27 mouse cellular contexts compared by ENCODE assay signal in the genomic region with DNA sequence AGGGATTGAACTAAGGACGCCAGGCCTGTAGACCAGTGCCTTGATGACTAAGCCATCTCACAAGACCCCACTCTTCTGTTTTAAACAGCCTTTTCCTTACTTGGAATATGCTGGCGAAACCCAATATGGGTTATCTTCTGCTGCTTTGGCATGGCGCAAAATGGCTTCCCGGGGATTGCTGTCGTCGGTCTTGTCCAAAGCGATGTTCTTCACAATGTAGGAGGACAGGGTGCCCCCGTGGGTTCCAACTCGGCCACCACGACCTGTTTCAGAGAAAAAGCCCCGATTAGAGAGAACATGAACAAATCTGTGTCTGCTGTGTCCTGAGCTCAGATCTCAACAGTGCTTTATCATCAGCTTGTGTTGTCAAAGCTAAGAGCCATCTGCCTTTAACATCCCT.
"Had no signal": no experiment of that assay in that cellular context is flagged by ENCODE, and none has a peak within 500 bp of the region (broad histone marks: within the 10 kb centered on the region; RNA-seq: fewer than 3 reads in every experiment).

No protein-coding gene starts in this region.

- H3K9me3 ChIP-seq: embryonic facial prominence, embryonic 10.5 days; embryonic facial prominence, embryonic 12.5 days; embryonic facial prominence, embryonic 13.5 days; embryonic facial prominence, embryonic 15.5 days; forebrain, embryonic 10.5 days; forebrain, embryonic 12.5 days; forebrain, embryonic 13.5 days; forebrain, embryonic 15.5 days; heart, embryonic 10.5 days had no signal

- H3K4me3 ChIP-seq: embryonic facial prominence, embryonic 10.5 days; embryonic facial prominence, embryonic 12.5 days; embryonic facial prominence, embryonic 13.5 days; embryonic facial prominence, embryonic 15.5 days; erythroblast, embryonic 14.5 days; forebrain, embryonic 10.5 days; forebrain, embryonic 12.5 days; forebrain, embryonic 13.5 days; forebrain, embryonic 15.5 days; heart, adult 2 months; heart, embryonic 10.5 days had no signal

- H3K9ac ChIP-seq: embryonic facial prominence, embryonic 12.5 days; embryonic facial prominence, embryonic 13.5 days; embryonic facial prominence, embryonic 15.5 days; forebrain, embryonic 12.5 days; forebrain, embryonic 13.5 days; forebrain, embryonic 15.5 days; forebrain, postnatal 0 days had no signal

- H3K27me3 ChIP-seq: embryonic facial prominence, embryonic 12.5 days; embryonic facial prominence, embryonic 15.5 days; forebrain, embryonic 12.5 days; forebrain, embryonic 13.5 days; forebrain, embryonic 15.5 days had no signal

- H3K4me2 ChIP-seq: embryonic facial prominence, embryonic 12.5 days; embryonic facial prominence, embryonic 13.5 days; embryonic facial prominence, embryonic 15.5 days; forebrain, embryonic 12.5 days; forebrain, embryonic 13.5 days; forebrain, embryonic 15.5 days had no signal

- H3K27ac ChIP-seq: embryonic facial prominence, embryonic 10.5 days; embryonic facial prominence, embryonic 12.5 days; embryonic facial prominence, embryonic 13.5 days; embryonic facial prominence, embryonic 15.5 days; forebrain, embryonic 10.5 days; forebrain, embryonic 12.5 days; forebrain, embryonic 13.5 days; forebrain, embryonic 15.5 days; heart, adult 2 months; heart, embryonic 10.5 days had no signal

- ATAC-seq: forebrain, embryonic 13.5 days; forebrain, embryonic 14.5 days; forebrain, embryonic 15.5 days; forebrain, embryonic 16.5 days; forebrain, postnatal 0 days had no signal

- DNase-seq: cerebellum, adult 2 months; cerebellum, adult 8-10 months; cerebellum, adult 9-10 months; cerebellum, adult 9-11 months; cerebellum, postnatal 10 days; cerebellum, postnatal 14 days; cerebellum, postnatal 25 days; cerebellum, postnatal 36 days; embryo, embryonic 11 days; forebrain, postnatal 0 days; gastrocnemius, postnatal 10 days; gastrocnemius, postnatal 14 days; gastrocnemius, postnatal 25 days; gastrocnemius, postnatal 36 days; heart, adult 2 months had no signal

- H3K4me1 ChIP-seq: embryonic facial prominence, embryonic 15.5 days; forebrain, embryonic 13.5 days; forebrain, embryonic 15.5 days had no signal
